Mouse (Mus musculus): ENCODE results near the gene Eef2kmt.

Eef2kmt gene

GRCm38 (mm10) chr16:5222140-5222539, 33.6 kb downstream of the Eef2kmt start, which contains the start of gene AU021092:
Gene AU021092, minus strand, starts transcription at chr16:5222299.
- no peak for DNase-seq (ENCODE audit: low read depth)

GRCm38 (mm10) chr16:5221403-5221802, 34.4 kb downstream of the Eef2kmt start:
- no peak for DNase-seq (ENCODE audit: low read depth)

- DNase-seq (ENCODE audit: low read depth): no peak
Observed at GRCm38 (mm10) chr16:5217341-5218133, 38.2 kb downstream of the Eef2kmt start.

- no peak for DNase-seq (ENCODE audit: low read depth)
Observed at GRCm38 (mm10) chr16:5216686-5217085, 39.1 kb downstream of the Eef2kmt start.

- no peak for DNase-seq (ENCODE audit: low read depth)
Observed at GRCm38 (mm10) chr16:5214126-5214525, 41.7 kb downstream of the Eef2kmt start.

- no peak for DNase-seq (ENCODE audit: low read depth)
Observed at GRCm38 (mm10) chr16:5212150-5212549, 43.6 kb downstream of the Eef2kmt start.

- peak; percentile 40 for DNase-seq (ENCODE audit: low read depth)
Observed at GRCm38 (mm10) chr16:5210365-5210764, 45.4 kb downstream of the Eef2kmt start.

- DNase-seq (ENCODE audit: low read depth): peak; percentile 48
Observed at GRCm38 (mm10) chr16:5206051-5206450, 49.7 kb downstream of the Eef2kmt start.

- no peak for DNase-seq (ENCODE audit: low read depth)
Observed at GRCm38 (mm10) chr16:5205431-5205970, 50.3 kb downstream of the Eef2kmt start.

- peak; percentile 89 for DNase-seq (ENCODE audit: low read depth)
Observed at GRCm38 (mm10) chr16:5203668-5204433, 51.9 kb downstream of the Eef2kmt start, which contains the start of gene Nagpa. Gene Nagpa, minus strand, starts transcription at chr16:5204012.

- peak; percentile 26 for DNase-seq (ENCODE audit: low read depth)
Observed at GRCm38 (mm10) chr16:5203200-5203599, 52.6 kb downstream of the Eef2kmt start.

GRCm38 (mm10) chr16:5202681-5203080, 53.1 kb downstream of the Eef2kmt start:
- DNase-seq (ENCODE audit: low read depth): peak; percentile 72

- peak; percentile 68 for DNase-seq (ENCODE audit: low read depth)
Observed at GRCm38 (mm10) chr16:5195080-5195479, 60.7 kb downstream of the Eef2kmt start.
